Mouse (Mus musculus): Measurements from ENCODE around the gene Lgi2. TPM values are rescaled to one million over a fixed set of nuclear protein-coding genes. Genes with fewer than 3 reads are reported as not detected.

Gene Lgi2
- polyA plus RNA-seq, 1 experiment from 2014 or later, result 6.3 TPM

DNA sequence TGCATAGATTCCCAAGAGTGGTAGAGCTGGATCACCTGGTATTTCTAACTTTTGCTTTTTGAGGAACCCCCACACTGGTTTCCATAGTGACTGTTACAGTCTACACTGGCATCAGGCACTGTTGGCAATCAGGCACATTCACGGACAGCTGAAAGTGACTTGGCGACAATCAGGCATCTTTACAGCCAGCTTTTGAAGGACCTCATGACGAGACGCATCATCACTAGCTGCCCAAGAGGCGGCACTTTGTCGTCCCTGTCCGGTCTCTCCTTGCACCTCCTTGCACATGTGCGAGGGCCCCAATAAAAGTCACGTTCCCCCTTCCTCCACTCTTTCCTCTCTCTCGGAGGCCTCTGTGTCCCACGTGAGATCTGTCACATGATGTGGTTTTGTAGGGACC, 62.1 kb downstream of the Lgi2 start:
- Histone ChIP-seq H3K9ac (no peak overlapping the region), H3K36me3 (no peaks in the 10 kb centered on the region), H3K27me3 (no peaks in the 10 kb centered on the region), H3K27ac (no peak overlapping the region), H3K4me1 (no peaks in the 10 kb centered on the region), H3K4me2 (no peak overlapping the region), H3K4me3 (no peak overlapping the region), H3K9me3 (no peaks in the 10 kb centered on the region)
- ATAC-seq (ENCODE audit: insufficient number of reproducible peaks, insufficient read depth, low FRiP score, low TSS enrichment, low read depth), result no peak
- WGBS, result 89% methylated on average over 11 of the region's 11 CpGs

- H3K4me1 ChIP-seq, result 0 out of 2 replicates have a peak, but pooled peaks cover 6% of the 10 kb centered on the region
- 52% methylated on average over 14 of the region's 14 CpGs for WGBS
- H3K36me3 ChIP-seq, result no peaks in the 10 kb centered on the region
- H3K9ac ChIP-seq, result no peak overlapping the region
- no peak overlapping the region for H3K4me2 ChIP-seq
- no peak overlapping the region for H3K27ac ChIP-seq
- ATAC-seq (ENCODE audit: insufficient number of reproducible peaks, insufficient read depth, low FRiP score, low TSS enrichment, low read depth), result no peak
- peaks cover 3% of the 10 kb centered on the region; the same call in 1 of the 2 replicates for H3K27me3 ChIP-seq
- H3K4me3 ChIP-seq, result no peak overlapping the region
- H3K9me3 ChIP-seq, result no peaks in the 10 kb centered on the region
These were observed 70.6 kb downstream of the Lgi2 start for GRCm38 (mm10) chr5:52495671-52496070.

DNA sequence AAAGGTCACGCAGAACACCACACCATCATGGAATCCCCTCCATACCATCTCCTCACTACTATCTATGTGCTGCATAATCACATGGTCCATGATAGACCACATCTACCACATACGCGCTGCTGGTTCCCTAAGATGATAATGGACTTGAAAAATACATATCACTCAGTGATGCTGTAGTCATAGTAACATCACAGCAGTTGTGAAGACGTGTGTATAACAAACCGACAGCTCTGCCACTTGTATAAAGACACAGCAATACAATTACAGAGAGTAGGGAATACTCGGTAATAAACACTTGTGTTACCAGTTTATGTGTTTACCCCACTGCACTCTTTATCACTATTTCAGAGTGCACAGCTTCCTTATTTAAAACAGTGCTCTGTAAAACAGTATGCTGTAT, 74.8 kb downstream of the Lgi2 start:
- Histone ChIP-seq H3K9me3 (no peaks in the 10 kb centered on the region), H3K27me3 (peaks cover 3% of the 10 kb centered on the region; the same call in 1 of the 2 replicates), H3K9ac (no peak overlapping the region), H3K36me3 (no peaks in the 10 kb centered on the region), H3K4me1 (0 out of 2 replicates have a peak, but pooled peaks cover 6% of the 10 kb centered on the region), H3K4me2 (no peak overlapping the region), H3K4me3 (no peak overlapping the region), H3K27ac (no peak overlapping the region)
- no peak for ATAC-seq (ENCODE audit: insufficient number of reproducible peaks, insufficient read depth, low FRiP score, low TSS enrichment, low read depth)
- WGBS, result 89% methylated on average over 6 of the region's 6 CpGs

GRCm38 (mm10) chr5:52487559-52488430, 78.5 kb downstream of the Lgi2 start:
- 78% methylated on average over 13 of the region's 13 CpGs for WGBS
- no peak for ATAC-seq (ENCODE audit: insufficient number of reproducible peaks, insufficient read depth, low FRiP score, low TSS enrichment, low read depth)
- H3K4me3 ChIP-seq, result no peak overlapping the region

More at GRCm38 (mm10) chr5:52487559-52488430, 78.5 kb downstream of the Lgi2 start:
- Histone ChIP-seq H3K9ac (no peak overlapping the region), H3K4me2 (no peak overlapping the region), H3K27ac (no peak overlapping the region), H3K36me3 (no peaks in the 10 kb centered on the region), H3K4me1 (no peaks in the 10 kb centered on the region), H3K27me3 (no peaks in the 10 kb centered on the region), H3K9me3 (no peaks in the 10 kb centered on the region)

Other genes with a start within 250 kb of the Lgi2 start
- 0.14 and 0.32 TPM in 2 replicates for gene Sod3, start 202.7 kb downstream of the Lgi2 start, polyA plus RNA-seq (2015; fragmentation: Nextera tagmentation; extraction: Ambion mirVana)
- 2.5 and 2.9 TPM in 2 replicates for gene Ccdc149, start 94.9 kb downstream of the Lgi2 start, polyA plus RNA-seq (2015; fragmentation: Nextera tagmentation; extraction: Ambion mirVana)
- 8.3 and 9.6 TPM in 2 replicates for gene Sepsecs, start 103.2 kb upstream of the Lgi2 start, polyA plus RNA-seq (2015; fragmentation: Nextera tagmentation; extraction: Ambion mirVana)
- 19.2 and 22.3 TPM in 2 replicates for gene Pi4k2b, start 175.1 kb upstream of the Lgi2 start, polyA plus RNA-seq (2015; fragmentation: Nextera tagmentation; extraction: Ambion mirVana)
- gene Zcchc4, start 208.9 kb upstream of the Lgi2 start, polyA plus RNA-seq (2015; fragmentation: Nextera tagmentation; extraction: Ambion mirVana), result 19.2 and 20.0 TPM in 2 replicates